ENCODE assay signal across 10 mouse cellular contexts in genomic region chr13:31628691-31629180, GRCm38 (mm10). TPM values are rescaled to one million over a fixed set of nuclear protein-coding genes. Genes with fewer than 3 reads are reported as not detected.
DNase-seq lines count a peak whose midpoint lies in the region; ATAC-seq lines count a peak whose summit lies in the region.
"Had no signal": no experiment of that assay in that cellular context is flagged by ENCODE, and none has a peak within 500 bp of the region (broad histone marks: within the 10 kb centered on the region; RNA-seq: fewer than 3 reads in every experiment).

No protein-coding gene starts in this region.

- H3K9ac ChIP-seq in heart, embryonic 12.5 days = no peak overlapping the region
- peak overlapping the region; percentile 5; the same call in 1 of the 2 replicates for H3K9ac ChIP-seq in forebrain, embryonic 16.5 days (replicated peaks; ENCODE audit: low read depth, low read length)
- H3K9ac ChIP-seq in liver, embryonic 15.5 days = no peak overlapping the region

- peaks cover 88% of the 10 kb centered on the region for H3K27me3 ChIP-seq in heart, embryonic 12.5 days (replicated peaks)
- peaks cover 79% of the 10 kb centered on the region for H3K27me3 ChIP-seq in forebrain, embryonic 16.5 days (replicated peaks; ENCODE audit: control insufficient read depth, insufficient read depth, low read length)
- H3K27me3 ChIP-seq in liver, embryonic 15.5 days = peaks cover 100% of the 10 kb centered on the region

- H3K4me2 ChIP-seq in heart, embryonic 12.5 days = peak overlapping the region; percentile 79
- H3K4me2 ChIP-seq in forebrain, embryonic 16.5 days (ENCODE audit: low read length) = peak overlapping the region; percentile 51
- peak overlapping the region; percentile 53 for H3K4me2 ChIP-seq in liver, embryonic 15.5 days

- no peak overlapping the region for H3K27ac ChIP-seq in heart, embryonic 12.5 days (ENCODE audit: poor library complexity, severe bottlenecking)
- no peak overlapping the region for H3K27ac ChIP-seq in forebrain, embryonic 16.5 days (ENCODE audit: low read length)
- H3K27ac ChIP-seq in liver, embryonic 15.5 days (replicated peaks) = no peak overlapping the region

- no peaks in the 10 kb centered on the region for H3K36me3 ChIP-seq in heart, embryonic 12.5 days
- H3K36me3 ChIP-seq in forebrain, embryonic 16.5 days (ENCODE audit: control insufficient read depth, insufficient read depth) = no peaks in the 10 kb centered on the region
- no peaks in the 10 kb centered on the region for H3K36me3 ChIP-seq in liver, embryonic 15.5 days (replicated peaks)

- no peaks in the 10 kb centered on the region for H3K9me3 ChIP-seq in heart, embryonic 12.5 days (replicated peaks)
- H3K9me3 ChIP-seq in forebrain, embryonic 16.5 days (ENCODE audit: control insufficient read depth, low read length) = no peaks in the 10 kb centered on the region
- H3K9me3 ChIP-seq in liver, embryonic 15.5 days (replicated peaks) = no peaks in the 10 kb centered on the region

- no peak for DNase-seq in heart, postnatal 10 days
- DNase-seq in ES-CJ7 (ENCODE audit: low read depth, low spot score) = peak; percentile 10
- no peak for DNase-seq in left cerebral cortex, adult 9 months (ENCODE audit: low spot score in 2 of 2)
- DNase-seq in ovary, postnatal 36 days (ENCODE audit: low spot score) = no peak
- no peak for DNase-seq in left cerebral cortex, adult 11 months (ENCODE audit: low spot score)
- DNase-seq: gastrocnemius, postnatal 10 days; thymus, postnatal 25 days had no signal

- H3K4me3 ChIP-seq in heart, embryonic 12.5 days = peak overlapping the region; percentile 49
- peak overlapping the region; percentile 35 for H3K4me3 ChIP-seq in forebrain, embryonic 16.5 days (replicated peaks; ENCODE audit: low read length)
- peak overlapping the region; percentile 40 for H3K4me3 ChIP-seq in liver, embryonic 15.5 days (replicated peaks)

- ATAC-seq in heart, embryonic 12.5 days (ENCODE audit: insufficient number of reproducible peaks, low FRiP score) = no peak
- ATAC-seq in forebrain, embryonic 16.5 days = no peak
- no peak for ATAC-seq in liver, embryonic 15.5 days (ENCODE audit: insufficient read depth)

- H3K4me1 ChIP-seq in heart, embryonic 12.5 days (replicated peaks) = peaks cover 34% of the 10 kb centered on the region
- peaks cover 28% of the 10 kb centered on the region for H3K4me1 ChIP-seq in forebrain, embryonic 16.5 days (replicated peaks; ENCODE audit: control insufficient read depth, insufficient read depth, low read length)
- H3K4me1 ChIP-seq in liver, embryonic 15.5 days (replicated peaks) = peaks cover 15% of the 10 kb centered on the region

- WGBS in heart, embryonic 12.5 days = 8% methylated on average over 14 of the region's 14 CpGs
- 5% methylated on average over 14 of the region's 14 CpGs for WGBS in forebrain, embryonic 16.5 days
- WGBS in liver, embryonic 15.5 days (ENCODE audit: insufficient replicate concordance) = 6% methylated on average over 14 of the region's 14 CpGs

- intact Hi-C loops in heart, postnatal 10 days (cut with DNase I) = loop anchor here (5.0 to 10.0 kb wide), 2 partner anchors 641 to 1064 kb away; no protein-coding TSS in a partner anchor

RNA-seq across cellular contexts. Expression of gene Foxf2, which starts 3.1 kb away (rescaled TPM):
- polyA plus RNA-seq in heart, embryonic 12.5 days (2016; fragmentation: Nextera tagmentation; extraction: Ambion mirVana) = 0.18 TPM in 1 of 2 replicates, not detected in the other
- under 1 TPM in 1 of 2 experiments, not detected in 1; 0.10 TPM for total RNA-seq in heart, postnatal 10 days (2021)
- polyA plus RNA-seq in forebrain, embryonic 16.5 days (2015; fragmentation: Nextera tagmentation; extraction: Ambion mirVana) = 4.3 and 5.0 TPM in 2 replicates
- 0.05 and 0.08 TPM in 2 replicates for polyA plus RNA-seq in liver, embryonic 15.5 days (2015; fragmentation: Nextera tagmentation; extraction: Ambion mirVana)
- total RNA-seq: gastrocnemius, postnatal 10 days had no signal
